Mouse (Mus musculus): Measurements from ENCODE around the gene Traip.

The Traip gene

DNA sequence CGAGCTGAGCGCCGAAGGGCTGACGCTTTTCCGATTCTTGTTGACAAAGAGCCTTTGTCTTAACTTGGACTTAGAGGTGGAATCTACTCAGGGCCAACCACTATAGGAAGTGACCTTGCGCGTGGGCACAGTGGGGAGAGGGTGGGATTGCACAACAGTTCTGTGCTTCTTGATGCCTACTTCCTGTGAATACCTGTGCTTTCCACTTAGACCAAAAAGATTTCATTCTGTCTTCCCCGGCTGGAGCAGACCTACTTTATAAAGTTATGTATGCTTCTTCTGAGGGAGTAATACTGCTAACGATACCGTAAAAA is at the start of gene Traip:
Gene Traip, plus strand, starts transcription at position 215 of the 314 bp plus-strand sequence.
- DNase-seq (ENCODE audit: low read depth, low spot score) = no peak

DNA sequence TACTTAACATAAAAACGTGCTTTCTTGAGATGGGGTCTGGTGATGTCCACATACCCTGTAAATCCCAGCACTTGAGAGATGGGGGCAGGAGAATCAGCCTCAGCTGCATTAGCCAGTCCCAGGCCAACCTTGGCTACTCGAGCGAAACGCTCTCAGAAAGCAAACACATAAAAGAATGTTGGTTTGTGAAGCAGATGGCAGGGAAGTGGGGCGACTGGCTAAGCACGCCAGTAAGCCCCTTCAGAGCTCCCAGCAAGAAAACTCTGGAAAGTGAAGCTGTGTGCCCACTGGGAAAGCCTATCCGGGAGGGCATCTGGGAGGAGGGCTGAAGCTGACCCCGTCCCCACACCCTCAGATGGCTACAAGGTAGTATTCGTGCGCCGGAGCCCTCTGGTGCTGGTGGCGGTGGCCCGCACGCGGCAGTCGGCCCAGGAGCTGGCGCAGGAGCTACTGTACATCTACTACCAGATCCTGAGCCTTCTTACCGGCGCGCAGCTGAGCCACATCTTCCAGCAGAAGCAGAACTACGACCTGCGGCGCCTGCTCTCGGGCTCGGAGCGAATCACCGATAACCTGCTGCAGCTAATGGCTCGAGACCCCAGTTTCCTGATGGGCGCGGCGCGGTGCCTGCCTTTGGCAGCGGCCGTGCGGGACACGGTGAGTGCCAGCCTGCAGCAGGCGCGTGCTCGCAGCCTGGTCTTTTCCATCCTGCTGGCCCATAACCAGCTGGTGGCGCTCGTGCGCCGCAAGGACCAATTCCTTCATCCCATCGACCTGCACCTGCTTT is 48.9 kb upstream of the Traip start:
- peak; percentile 95 for DNase-seq (ENCODE audit: low read depth, low spot score)

DNA sequence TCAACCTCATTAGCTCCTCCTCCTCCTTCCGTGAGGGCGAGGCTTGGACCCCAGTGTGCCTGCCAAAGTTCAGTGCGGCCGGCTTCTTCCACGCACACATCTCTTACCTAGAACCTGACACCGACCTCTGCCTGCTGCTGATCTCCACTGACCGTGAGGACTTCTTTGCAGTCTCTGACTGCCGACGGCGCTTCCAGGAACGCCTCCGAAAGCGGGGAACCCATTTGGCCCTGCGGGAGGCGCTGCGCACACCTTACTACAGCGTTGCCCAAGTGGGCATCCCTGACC is 48.4 kb upstream of the Traip start:
- DNase-seq (ENCODE audit: low read depth, low spot score) = no peak

DNA sequence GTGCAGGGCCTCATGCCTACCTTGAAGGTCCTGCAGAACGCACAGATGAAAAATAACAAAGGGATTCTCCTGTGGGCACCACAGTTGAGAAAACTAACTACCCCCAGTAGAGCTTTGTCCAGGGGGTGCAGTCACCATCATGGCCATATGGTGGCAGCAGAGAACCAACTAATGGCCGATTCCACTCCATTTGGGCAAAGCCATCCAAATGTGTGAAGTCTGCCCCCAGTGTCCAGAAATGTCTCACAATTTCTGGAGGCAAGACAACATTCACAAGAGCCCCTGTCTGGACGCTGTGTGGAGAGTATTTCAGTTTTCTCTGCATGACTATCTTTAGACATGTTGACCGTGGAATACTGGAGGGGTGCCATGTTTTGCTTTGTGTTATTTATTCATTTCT is 45.2 kb upstream of the Traip start:
- peak; percentile 91 for DNase-seq (ENCODE audit: low read depth, low spot score)

DNA sequence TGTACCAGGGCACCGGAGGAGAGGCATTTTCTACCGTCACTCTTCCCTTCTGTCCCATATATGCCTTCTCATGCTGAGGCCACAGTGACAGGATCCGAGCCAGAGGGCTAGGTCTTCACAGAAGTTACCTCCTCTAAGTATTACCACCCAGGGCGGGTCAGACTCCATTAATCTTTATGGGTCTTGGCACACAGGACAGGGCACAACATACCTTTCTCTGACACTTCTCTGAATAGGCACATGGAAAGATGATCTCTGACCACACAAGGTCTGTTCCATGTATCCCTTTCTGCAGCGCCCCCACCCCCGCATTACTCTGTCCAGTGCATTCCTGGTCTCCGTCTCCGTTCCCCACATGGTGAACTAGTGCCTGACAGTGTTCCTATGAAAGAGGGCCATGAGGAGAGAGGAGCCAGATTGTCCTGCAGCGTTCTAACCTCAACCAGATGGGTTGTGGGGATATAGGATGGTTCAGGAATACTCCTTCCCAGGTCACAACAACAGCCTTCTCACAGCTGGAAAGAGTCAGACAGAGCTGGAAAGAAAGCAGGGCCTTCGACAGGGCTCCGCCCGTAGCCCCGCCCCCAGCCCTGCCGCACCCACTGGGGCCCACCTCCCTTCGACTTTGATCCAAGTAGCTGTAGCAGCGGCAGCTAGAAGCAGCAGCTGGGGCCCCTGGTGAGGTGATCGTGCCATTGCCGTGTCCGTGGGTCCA is 43.5 kb upstream of the Traip start, which contains the start of gene Mst1r:
Gene Mst1r, plus strand, starts transcription at position 622 of the 715 bp plus-strand sequence.
- DNase-seq (ENCODE audit: low read depth, low spot score) = peak; percentile 22

DNA sequence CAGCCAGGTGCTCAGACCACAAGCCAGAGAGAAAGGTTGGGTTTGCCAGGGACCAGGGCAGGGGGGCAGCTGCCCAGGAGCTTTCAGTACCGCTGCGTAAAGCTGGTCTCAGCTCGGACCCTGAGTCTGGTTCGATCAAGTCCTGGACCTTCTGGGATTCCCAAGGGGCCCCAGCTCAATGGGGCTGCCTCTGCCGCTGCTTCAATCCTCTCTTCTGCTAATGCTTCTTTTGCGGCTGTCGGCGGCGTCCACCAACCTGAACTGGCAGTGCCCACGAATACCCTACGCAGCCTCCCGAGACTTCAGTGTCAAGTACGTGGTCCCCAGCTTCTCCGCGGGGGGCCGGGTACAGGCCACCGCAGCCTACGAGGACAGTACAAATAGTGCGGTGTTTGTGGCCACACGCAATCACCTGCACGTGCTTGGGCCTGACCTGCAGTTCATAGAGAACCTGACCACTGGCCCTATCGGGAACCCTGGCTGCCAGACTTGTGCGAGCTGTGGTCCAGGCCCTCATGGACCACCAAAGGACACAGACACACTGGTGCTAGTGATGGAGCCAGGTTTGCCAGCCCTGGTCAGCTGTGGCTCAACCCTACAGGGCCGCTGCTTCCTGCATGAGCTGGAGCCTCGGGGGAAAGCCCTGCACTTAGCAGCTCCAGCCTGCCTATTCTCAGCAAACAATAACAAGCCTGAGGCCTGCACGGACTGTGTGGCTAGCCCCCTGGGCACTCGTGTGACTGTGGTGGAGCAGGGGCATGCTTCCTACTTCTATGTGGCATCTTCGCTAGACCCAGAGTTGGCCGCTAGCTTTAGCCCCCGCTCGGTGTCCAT is 42.8 kb upstream of the Traip start:
- DNase-seq (ENCODE audit: low read depth, low spot score) = no peak

DNA sequence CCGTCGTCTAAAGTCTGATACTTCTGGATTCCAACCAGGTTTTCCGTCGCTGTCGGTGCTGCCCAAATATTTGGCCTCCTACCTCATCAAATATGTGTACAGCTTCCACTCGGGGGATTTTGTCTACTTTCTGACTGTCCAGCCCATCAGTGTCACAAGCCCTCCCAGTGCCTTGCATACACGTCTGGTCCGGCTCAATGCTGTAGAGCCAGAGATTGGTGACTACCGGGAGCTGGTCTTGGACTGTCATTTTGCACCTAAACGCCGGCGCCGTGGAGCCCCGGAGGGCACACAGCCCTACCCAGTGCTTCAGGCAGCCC is 42.2 kb upstream of the Traip start:
- no peak for DNase-seq (ENCODE audit: low read depth, low spot score)

DNA sequence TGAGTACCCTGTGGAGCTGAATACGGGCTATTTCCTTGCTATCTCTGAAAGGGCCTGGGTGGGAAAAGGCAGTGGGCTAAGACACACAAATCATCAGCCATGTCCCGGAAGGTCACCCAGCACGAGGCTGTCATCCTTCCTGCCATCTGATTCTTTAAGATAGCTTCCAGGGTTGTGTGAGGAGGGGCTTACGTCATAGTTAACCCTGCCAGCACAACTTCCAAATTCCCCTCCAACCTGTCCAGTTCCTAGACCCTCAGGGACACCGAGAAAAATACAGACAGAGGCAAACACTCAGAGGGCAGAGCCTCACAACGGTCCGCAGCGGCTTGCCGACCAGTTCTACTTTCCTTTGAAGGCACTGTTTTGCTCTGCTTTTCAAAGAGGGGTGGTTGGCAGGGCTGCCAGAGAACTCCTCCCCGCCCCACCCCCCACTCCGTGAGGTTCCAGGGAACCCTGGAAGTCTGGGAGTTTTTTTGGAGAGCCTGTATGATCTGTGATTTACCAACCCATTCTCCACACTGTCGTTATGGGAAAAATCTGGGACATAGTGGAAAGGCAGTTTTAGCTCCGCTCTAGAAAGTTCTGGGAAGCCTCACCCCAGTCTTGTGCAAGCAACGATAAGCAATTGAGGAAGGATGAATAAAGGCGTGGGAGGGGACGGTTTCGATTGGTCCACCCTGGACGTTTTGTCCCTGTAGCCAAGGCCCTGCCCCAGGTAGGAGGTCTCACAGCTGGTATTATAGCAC is 41.4 kb upstream of the Traip start:
- DNase-seq (ENCODE audit: low read depth, low spot score) = no peak

DNA sequence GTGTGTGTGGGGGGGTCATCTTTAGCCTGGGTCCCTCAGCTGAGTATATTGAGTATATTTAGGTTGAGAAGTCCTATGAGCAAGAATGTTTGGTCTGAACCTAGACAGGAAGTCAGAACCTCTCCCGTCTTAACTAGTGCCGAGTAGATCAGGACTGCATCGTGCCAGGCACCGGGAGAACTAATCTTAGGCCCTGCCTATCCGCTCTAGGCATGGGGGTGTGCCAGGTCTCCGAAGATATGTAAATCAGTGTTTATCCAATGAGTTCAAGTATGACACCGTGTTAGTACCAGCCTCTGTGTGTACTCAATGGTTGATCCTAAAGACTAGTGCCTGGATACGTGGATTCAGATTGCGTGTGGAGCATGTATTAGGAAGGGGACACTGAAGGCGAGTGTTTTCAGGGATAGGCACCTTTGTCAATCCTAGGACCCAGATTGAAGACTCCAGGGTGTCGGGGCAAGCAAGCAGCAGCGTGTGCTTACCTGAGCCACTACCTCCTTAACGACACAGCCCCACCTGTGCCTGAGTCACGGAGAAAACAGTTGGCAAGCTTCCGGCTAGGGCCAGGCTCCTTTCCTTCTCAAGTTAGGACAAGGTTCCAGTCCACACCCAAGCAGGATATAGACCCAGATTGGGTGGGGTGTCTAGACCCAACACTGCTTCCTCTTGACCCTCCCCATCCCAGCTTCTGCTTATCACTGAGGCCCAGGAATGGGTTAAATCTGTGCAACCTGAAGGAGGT is 39.7 kb upstream of the Traip start:
- no peak for DNase-seq (ENCODE audit: low read depth, low spot score)

DNA sequence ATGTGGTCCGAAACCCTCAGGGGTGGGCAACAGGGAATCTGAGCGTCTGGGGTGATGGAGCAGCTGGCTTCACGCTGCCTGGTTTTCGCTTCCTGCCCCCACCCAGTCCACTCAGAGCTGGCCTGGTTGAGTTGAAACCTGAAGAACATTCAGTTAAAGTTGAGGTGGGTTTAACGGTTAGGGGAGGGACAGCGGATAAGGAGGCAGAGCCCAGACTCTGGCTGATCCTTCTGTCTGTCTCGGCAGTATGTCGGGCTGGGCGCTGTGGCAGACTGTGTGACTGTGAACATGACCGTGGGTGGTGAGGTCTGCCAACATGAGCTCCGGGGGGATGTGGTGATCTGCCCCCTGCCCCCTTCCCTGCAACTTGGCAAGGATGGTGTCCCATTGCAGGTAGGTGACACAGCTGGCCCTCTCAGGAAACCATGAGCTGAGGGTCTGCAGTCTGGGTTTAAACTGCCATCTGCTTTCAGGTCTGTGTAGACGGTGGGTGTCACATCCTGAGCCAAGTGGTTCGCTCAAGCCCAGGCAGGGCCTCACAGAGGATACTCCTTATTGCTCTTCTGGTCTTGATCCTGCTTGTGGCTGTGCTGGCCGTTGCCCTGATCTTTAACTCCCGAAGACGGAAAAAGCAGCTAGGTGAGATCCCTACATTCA is 35.0 kb upstream of the Traip start:
- no peak for DNase-seq (ENCODE audit: low read depth, low spot score)

DNA sequence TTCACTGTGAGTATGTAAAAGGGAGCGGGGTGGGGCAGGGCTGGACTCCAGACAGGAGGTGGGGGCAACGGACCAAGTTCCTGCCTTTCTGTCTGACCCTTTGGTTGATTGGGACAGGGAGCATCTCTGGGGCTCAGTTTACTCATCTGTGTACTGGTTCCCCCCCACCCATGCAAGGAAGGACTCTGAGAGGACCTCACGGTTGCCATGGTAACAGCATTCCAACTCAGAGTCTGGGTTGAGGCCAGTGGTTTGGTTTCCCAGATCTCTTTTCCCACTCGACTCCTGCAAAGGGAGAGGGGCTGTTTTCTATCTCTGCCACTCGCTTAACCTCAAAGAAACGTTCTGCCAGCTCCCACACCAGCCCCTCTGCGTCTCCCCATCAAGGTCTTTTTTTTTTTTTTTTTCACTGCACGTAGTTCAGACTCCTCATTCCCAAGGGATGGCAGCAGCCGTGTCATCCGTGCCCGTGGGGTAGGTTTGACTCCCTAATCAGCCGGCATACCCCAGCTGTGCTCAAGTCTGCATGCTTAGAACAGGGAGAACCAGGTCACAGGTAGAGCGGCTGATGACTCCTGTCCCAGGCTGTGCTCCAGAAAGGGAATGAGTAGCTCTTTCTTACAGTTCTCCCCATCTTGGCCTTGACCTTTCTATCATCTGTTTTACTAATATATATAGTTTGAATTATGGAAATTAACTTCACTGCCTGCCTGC is 31.9 kb upstream of the Traip start:
- DNase-seq (ENCODE audit: low read depth, low spot score) = peak; percentile 78

DNA sequence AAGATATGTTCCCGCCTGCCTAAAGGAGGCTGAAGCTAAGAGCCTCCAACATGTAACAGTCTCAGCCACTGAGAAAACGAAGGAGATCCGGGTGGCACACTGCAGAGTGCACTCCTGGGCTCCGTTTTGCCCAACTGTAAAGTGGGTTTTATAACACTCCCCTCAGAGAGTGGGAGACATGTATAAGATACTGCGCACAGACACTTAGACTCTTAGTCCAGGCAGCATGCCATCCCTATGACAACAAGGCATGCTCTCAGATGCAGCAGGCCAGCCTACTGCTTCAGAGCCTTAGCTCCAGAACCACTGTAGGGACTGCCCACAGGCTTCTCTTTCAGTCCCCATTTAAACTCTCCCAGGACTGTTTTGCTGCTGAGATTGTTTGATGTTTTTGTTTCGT is 31.1 kb upstream of the Traip start:
- DNase-seq (ENCODE audit: low read depth, low spot score) = peak; percentile 61

DNA sequence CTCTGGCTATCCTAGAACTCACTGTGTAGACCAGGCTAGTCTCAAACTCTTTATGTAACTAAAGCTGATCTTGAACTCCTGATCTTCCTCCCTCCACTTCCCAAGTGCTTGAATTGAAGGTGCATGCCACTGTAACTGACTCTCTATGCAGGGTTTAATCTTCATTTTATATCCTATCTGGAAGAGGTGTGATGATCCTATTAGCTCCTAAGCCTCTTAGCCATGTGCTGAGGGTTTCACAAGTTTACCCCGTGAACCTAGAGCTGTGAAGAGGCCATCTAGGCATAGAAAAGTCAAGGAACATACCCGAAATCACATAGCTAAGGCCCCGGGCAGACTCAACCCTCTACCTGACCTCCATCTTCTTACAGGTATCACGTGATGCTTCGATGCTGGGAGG is 30.5 kb upstream of the Traip start:
- no peak for DNase-seq (ENCODE audit: low read depth, low spot score)

DNA sequence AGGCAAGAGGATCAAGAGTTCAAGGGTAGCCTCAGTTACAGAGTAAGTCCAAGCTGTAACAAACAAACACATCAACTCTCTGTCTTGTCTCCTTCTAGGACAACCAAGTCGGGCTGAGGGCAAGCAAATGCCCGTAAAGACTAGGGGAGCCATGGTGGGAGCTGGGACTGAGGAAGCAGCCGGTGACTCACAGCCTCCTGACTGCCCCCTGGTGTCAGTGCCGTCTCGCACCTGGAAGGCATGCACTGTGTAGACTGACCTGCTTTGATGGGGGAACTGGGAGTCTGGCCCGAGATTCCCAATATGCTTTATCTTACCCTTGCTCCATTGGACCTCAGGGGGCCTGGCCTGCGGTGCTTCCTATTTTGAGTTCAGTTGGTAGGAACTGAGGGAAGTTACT is 26.9 kb upstream of the Traip start:
- DNase-seq (ENCODE audit: low read depth, low spot score) = peak; percentile 39

DNA sequence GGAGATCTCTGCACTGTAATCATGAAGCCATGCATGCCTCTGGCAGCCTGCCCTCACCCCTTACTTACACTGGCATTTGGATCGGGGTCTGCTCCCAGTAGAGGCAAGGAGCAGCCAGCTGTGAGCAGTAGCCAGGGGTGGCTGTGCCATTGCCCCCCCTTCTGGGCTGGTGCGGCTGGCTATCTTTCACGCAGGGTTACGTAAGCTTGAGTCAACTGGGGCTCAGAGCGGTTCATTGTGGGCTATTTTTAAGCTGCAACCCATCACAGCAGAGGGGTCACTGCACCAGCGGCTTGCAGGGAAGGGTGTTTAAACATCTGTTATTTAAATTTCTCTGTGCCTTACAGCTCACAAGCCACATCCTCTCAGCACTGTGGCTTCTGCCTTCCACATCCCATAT is 26.0 kb upstream of the Traip start:
- DNase-seq (ENCODE audit: low read depth, low spot score) = peak; percentile 76

DNA sequence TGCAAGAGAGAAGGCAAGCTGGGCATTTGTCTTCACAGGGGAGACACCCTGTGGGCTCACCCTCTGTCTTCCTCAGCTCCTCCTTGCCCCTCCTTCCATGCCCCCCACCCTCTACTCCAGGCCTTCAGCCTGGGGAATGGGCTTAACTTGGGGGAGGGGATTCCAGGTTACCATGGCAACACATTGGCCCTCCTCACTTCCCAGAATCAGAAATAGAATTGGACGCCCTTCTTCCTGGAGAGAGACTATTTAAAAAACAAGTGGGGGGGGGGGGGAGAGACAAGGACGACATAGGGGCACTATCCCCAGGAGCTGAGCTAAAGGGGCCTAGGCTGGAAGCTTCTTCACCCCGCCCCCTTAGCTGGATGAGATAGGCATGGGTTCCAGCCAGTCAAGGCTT is 24.7 kb upstream of the Traip start:
- DNase-seq (ENCODE audit: low read depth, low spot score) = no peak

DNA sequence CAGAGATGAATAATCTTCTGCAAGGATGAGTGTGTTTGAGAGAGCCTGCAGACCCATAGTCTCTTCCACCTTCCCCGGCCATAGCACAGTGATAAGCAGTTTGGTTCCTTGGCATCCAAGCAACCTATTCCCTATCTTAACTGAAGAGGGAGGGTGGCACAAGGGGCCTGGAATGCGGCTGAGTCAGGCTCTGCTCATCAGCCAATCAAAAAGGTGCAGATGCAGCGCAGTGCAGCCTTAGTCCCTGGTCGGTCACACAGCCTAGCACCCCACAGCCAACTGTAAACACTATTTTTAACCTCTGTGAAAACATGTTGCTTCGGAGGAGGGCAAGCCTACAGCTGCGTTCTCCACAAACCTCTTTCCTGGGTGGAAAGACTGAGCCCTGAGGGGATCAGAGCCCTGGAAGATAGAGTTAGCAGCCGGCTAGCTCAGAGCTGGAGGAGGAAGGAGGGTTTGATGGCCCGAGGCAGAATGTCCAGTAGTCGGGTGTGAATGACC is 23.0 kb upstream of the Traip start:
- peak; percentile 72 for DNase-seq (ENCODE audit: low read depth, low spot score)

DNA sequence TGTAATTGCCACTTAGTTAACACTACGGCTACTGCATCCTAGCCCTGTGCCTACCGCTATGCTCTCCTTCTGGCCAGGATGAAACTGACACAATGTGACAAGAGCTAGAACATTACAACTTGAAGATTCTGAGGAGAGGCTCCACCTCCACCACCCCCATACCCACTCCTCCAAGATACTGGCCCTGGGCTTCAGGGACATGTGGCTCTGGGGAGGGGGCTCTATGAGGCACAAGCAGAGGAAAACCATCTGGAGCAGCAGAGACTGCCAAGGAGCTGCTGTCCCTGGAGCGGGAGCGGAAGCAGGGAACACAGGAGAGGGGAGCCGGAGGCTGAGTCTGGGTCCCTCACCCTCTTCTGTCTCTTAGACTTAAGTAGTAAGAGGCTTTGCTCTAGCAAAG is 22.2 kb upstream of the Traip start:
- no peak for DNase-seq (ENCODE audit: low read depth, low spot score)

DNA sequence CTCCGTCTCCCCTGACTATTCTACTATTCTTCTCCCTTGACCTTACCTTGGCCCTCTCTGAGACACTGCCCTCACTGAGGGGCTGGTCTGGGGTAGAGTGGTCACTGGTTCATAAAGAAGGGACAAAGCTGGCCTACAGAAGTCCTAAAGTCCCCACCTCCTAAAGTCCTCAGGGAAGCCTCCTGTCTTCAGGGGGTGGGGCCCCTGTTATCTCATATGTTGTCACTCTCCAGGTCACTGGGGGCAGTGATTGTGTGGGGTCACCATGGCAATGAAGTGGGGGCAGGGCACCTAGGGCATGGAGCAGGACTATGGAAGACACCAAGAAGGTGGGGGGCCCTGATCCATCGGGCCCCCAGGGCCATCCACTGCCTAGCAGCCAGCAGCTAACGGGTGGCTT is 21.8 kb upstream of the Traip start, which contains the start of gene Actl11:
Gene Actl11, plus strand, starts transcription at position 301 of the 400 bp plus-strand sequence.
- no peak for DNase-seq (ENCODE audit: low read depth, low spot score)

DNA sequence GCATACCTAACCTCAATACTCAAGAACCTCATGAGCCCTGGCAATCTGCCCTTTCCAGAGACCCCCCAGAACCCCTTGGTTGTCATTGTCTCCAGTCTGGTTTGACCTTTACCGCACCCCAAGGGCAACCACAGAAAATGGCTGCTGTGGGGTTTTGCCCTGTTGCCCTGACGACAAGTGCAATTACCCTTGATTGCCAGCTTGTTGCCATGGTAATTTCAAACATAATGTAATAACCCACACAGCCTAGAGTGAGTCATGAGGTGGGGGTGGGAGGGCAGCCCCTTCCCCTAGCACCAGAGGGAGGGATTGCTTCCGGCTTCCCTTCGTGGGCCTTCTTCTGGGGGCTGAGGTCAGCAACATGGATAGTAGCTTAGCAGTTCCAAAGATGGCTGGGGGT is 17.7 kb upstream of the Traip start:
- peak; percentile 59 for DNase-seq (ENCODE audit: low read depth, low spot score)

Measured in brain, adult 2 months (tissue).